Mouse (Mus musculus): Measurements from ENCODE around the gene Sgca.
"Not testable (repeated sequence)": the region's sequence is repeated elsewhere in the genome, so short reads cannot be mapped to it uniquely, and the experiment has no call there.

The Sgca gene

GRCm38 (mm10) chr11:94976199-94976598 is at the start of gene Sgca:
TSS of gene Sgca (minus strand) at chr11:94976327.
- no peak for DNase-seq (ENCODE audit: extremely low spot score, low spot score)

- DNase-seq (ENCODE audit: extremely low spot score, low spot score): no peak
Observed at GRCm38 (mm10) chr11:95025227-95026012, 49.3 kb upstream of the Sgca start.

- no peak for DNase-seq (ENCODE audit: extremely low spot score, low spot score)
Observed at GRCm38 (mm10) chr11:95024439-95025184, 48.5 kb upstream of the Sgca start.

- no peak for DNase-seq (ENCODE audit: extremely low spot score, low spot score)
Observed at GRCm38 (mm10) chr11:95023481-95023880, 47.4 kb upstream of the Sgca start.

- no peak for DNase-seq (ENCODE audit: extremely low spot score, low spot score)
Observed at GRCm38 (mm10) chr11:95022237-95022992, 46.3 kb upstream of the Sgca start.

GRCm38 (mm10) chr11:95015484-95015883 is 39.4 kb upstream of the Sgca start:
- DNase-seq (ENCODE audit: extremely low spot score, low spot score): no peak

- DNase-seq (ENCODE audit: extremely low spot score, low spot score): no peak
Observed at GRCm38 (mm10) chr11:95012487-95012886, 36.4 kb upstream of the Sgca start.

GRCm38 (mm10) chr11:95012075-95012474 is 35.9 kb upstream of the Sgca start:
- DNase-seq (ENCODE audit: extremely low spot score, low spot score): no peak

- DNase-seq (ENCODE audit: extremely low spot score, low spot score): no peak
Observed at GRCm38 (mm10) chr11:95011416-95011815, 35.3 kb upstream of the Sgca start.

GRCm38 (mm10) chr11:95010841-95011403 is 34.8 kb upstream of the Sgca start:
- DNase-seq (ENCODE audit: extremely low spot score, low spot score): not testable (repeated sequence)

GRCm38 (mm10) chr11:95010141-95010739 is 34.1 kb upstream of the Sgca start:
- peak; percentile 65 for DNase-seq (ENCODE audit: extremely low spot score, low spot score)

- peak; percentile 86 for DNase-seq (ENCODE audit: extremely low spot score, low spot score)
Observed at GRCm38 (mm10) chr11:95009629-95010014, 33.5 kb upstream of the Sgca start, which contains the start of gene Samd14. TSS of gene Samd14 (plus strand) at chr11:95009879.

- no peak for DNase-seq (ENCODE audit: extremely low spot score, low spot score)
Observed at GRCm38 (mm10) chr11:95008661-95009628, 32.8 kb upstream of the Sgca start.

GRCm38 (mm10) chr11:95007418-95007817 is 31.3 kb upstream of the Sgca start:
- DNase-seq (ENCODE audit: extremely low spot score, low spot score): no peak

GRCm38 (mm10) chr11:95006525-95007219 is 30.5 kb upstream of the Sgca start:
- peak; percentile 82 for DNase-seq (ENCODE audit: extremely low spot score, low spot score)

- no peak for DNase-seq (ENCODE audit: extremely low spot score, low spot score)
Observed at GRCm38 (mm10) chr11:95006038-95006437, 29.9 kb upstream of the Sgca start.

- DNase-seq (ENCODE audit: extremely low spot score, low spot score): no peak
Observed at GRCm38 (mm10) chr11:95004937-95005198, 28.7 kb upstream of the Sgca start.

- no peak for DNase-seq (ENCODE audit: extremely low spot score, low spot score)
Observed at GRCm38 (mm10) chr11:95004136-95004936, 28.2 kb upstream of the Sgca start.

- DNase-seq (ENCODE audit: extremely low spot score, low spot score): no peak
Observed at GRCm38 (mm10) chr11:95002705-95003104, 26.6 kb upstream of the Sgca start.
